In the genomic region with DNA sequence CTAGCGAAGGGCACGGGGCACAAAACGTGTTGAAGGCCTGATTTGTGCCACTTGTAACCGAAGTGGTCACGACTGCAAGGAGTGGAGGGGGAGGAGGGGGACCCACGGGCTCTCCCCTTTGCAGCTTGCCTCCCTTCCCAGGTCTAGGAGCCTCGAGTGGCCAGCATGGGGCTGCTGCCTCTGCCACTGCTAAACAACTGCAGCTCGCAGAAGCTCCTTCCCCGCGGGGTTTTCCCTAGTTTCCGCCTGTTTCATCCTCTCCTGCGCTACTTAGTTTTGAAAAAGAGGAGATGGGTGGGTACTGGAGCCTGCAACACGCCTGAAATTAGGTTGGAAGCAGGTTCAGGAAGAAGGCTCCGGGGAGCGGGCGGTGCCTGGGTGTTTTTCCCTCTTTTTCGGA, we compare ENCODE assay signal across 8 mouse cellular contexts.
DNase-seq lines count a peak whose midpoint lies in the region; ATAC-seq and TF ChIP-seq lines count a peak whose summit lies in the region.
"Had no signal": no experiment of that assay in that cellular context is flagged by ENCODE, and none has a peak within 500 bp of the region (broad histone marks: within the 10 kb centered on the region; RNA-seq: fewer than 3 reads in every experiment).

No protein-coding gene starts in this region.

- H3K27ac ChIP-seq in left cerebral cortex, adult 2 months, result peak overlapping the region; percentile 32
- H3K27ac ChIP-seq in forebrain, embryonic 10.5 days, result no peak overlapping the region
- H3K27ac ChIP-seq in hindbrain, embryonic 15.5 days (replicated peaks), result no peak overlapping the region
- H3K27ac ChIP-seq in neural tube, embryonic 13.5 days (replicated peaks), result no peak overlapping the region

- intact Hi-C loops in left cerebral cortex, adult 2 months (cut with DNase I), result no loop called here
- intact Hi-C loops in left cerebral cortex, postnatal 14 days (cut with DNase I), result loop anchor here (5.0 kb wide), 3 partner anchors 63 to 183 kb away; no protein-coding TSS in a partner anchor

- peak overlapping the region; percentile 77 for H3K4me3 ChIP-seq in left cerebral cortex, adult 2 months
- H3K4me3 ChIP-seq in forebrain, embryonic 10.5 days, result peak overlapping the region; percentile 58
- peak overlapping the region; percentile 55 for H3K4me3 ChIP-seq in hindbrain, embryonic 15.5 days
- H3K4me3 ChIP-seq in neural tube, embryonic 13.5 days, result peak overlapping the region; percentile 45

- H3K36me3 ChIP-seq in forebrain, embryonic 10.5 days (replicated peaks), result no peaks in the 10 kb centered on the region
- H3K36me3 ChIP-seq in hindbrain, embryonic 15.5 days, result no peaks in the 10 kb centered on the region
- no peaks in the 10 kb centered on the region for H3K36me3 ChIP-seq in neural tube, embryonic 13.5 days

- H3K4me2 ChIP-seq in hindbrain, embryonic 15.5 days, result peak overlapping the region; percentile 96
- peak overlapping the region; percentile 79 for H3K4me2 ChIP-seq in neural tube, embryonic 13.5 days

- H3K27me3 ChIP-seq in forebrain, embryonic 10.5 days (ENCODE audit: poor library complexity, severe bottlenecking), result peaks cover 98% of the 10 kb centered on the region
- H3K27me3 ChIP-seq in hindbrain, embryonic 15.5 days, result peaks cover 57% of the 10 kb centered on the region
- H3K27me3 ChIP-seq in neural tube, embryonic 13.5 days, result peaks cover 96% of the 10 kb centered on the region

- peak overlapping the region; percentile 54; the same call in 1 of the 2 replicates for H3K9ac ChIP-seq in hindbrain, embryonic 15.5 days
- H3K9ac ChIP-seq in neural tube, embryonic 13.5 days, result 0 out of 2 replicates have a peak overlapping the region, but pooled peaks have one; percentile 62

- peaks cover 52% of the 10 kb centered on the region for H3K4me1 ChIP-seq in forebrain, embryonic 10.5 days
- H3K4me1 ChIP-seq in hindbrain, embryonic 15.5 days (replicated peaks), result peaks cover 60% of the 10 kb centered on the region
- H3K4me1 ChIP-seq in neural tube, embryonic 13.5 days (replicated peaks), result peaks cover 45% of the 10 kb centered on the region

- no peak for TF ChIP-seq CTCF in left cerebral cortex, adult 2 months (IDR thresholded peaks at IDR 0.05)

- ATAC-seq in hindbrain, embryonic 15.5 days (ENCODE audit: low FRiP score, low read depth), result no peak
- no peak for ATAC-seq in neural tube, embryonic 13.5 days (ENCODE audit: low read depth)
- no peak for ATAC-seq in erythroid progenitor cell, adult 5-6 weeks (replicated peaks; ENCODE audit: low FRiP score, poor library complexity, severe bottlenecking)

- no peak for DNase-seq in left cerebral cortex, adult 2 months (ENCODE audit: extremely low spot score in 1 of 2, low spot score in 2 of 2)
- DNase-seq in left cerebral cortex, postnatal 14 days (ENCODE audit: low spot score in 2 of 2), result no peak
- no peak for DNase-seq in forebrain, embryonic 10.5 days (ENCODE audit: extremely low spot score, low spot score)
- DNase-seq in left cerebral cortex, adult 11 months (ENCODE audit: low spot score), result no peak
- DNase-seq: gastrocnemius, postnatal 25 days had no signal

- no peaks in the 10 kb centered on the region for H3K9me3 ChIP-seq in forebrain, embryonic 10.5 days
- H3K9me3 ChIP-seq in hindbrain, embryonic 15.5 days, result no peaks in the 10 kb centered on the region
- no peaks in the 10 kb centered on the region for H3K9me3 ChIP-seq in neural tube, embryonic 13.5 days

- under 1% methylated on average over 17 of the region's 17 CpGs for WGBS in forebrain, embryonic 10.5 days
- 2% methylated on average over 17 of the region's 17 CpGs for WGBS in hindbrain, embryonic 15.5 days
- 2% methylated on average over 17 of the region's 17 CpGs for WGBS in neural tube, embryonic 13.5 days
